Mouse (Mus musculus) left cerebral cortex, postnatal 14 days (tissue): ENCODE measurements around the gene Ascl2. TPM values are rescaled to one million over a fixed set of nuclear protein-coding genes. Genes with fewer than 3 reads are reported as not detected.

Experiments
- DNase-seq, 2 experiments: peaks; one replicate each; pipeline ENCODE4 v3.0.0; 2021 to 2022; ENCODE audit warnings: low spot score in 2 of 2, mixed read lengths in 1 of 2
- intact Hi-C: fragments of 180-260 bp; cut with DNase I; formaldehyde crosslinking; loops from one replicate; pipeline ENCODE4 v1.15.1; 2025
- total RNA-seq, 2 experiments: library from RNA; stranded (reverse); gene quantifications; 2 replicates each; pipeline ENCODE4 v1.2.3; 2021

Gene Ascl2
- total RNA-seq, 2 experiments from 2014 or later = not detected

GRCm38 (mm10) chr7:142932469-142932868, 36.6 kb downstream of the Ascl2 start:
- intact Hi-C loops = no loop called here
- DNase-seq = no peak

GRCm38 (mm10) chr7:142931028-142931427, 38.0 kb downstream of the Ascl2 start, which contains the start of gene Th:
Th (minus strand) TSS chr7:142931128.
- DNase-seq = no peak
- intact Hi-C loops = no loop called here

- no peak for DNase-seq
- intact Hi-C loops = no loop called here
Observed at GRCm38 (mm10) chr7:142929516-142929915, 39.5 kb downstream of the Ascl2 start.

- DNase-seq = no peak
- intact Hi-C loops = no loop called here
Observed at GRCm38 (mm10) chr7:142927293-142927692, 41.8 kb downstream of the Ascl2 start.

- peak; percentile 85 for DNase-seq
- intact Hi-C loops = loop anchor here (1.0 kb wide), 1 partner anchor 25 kb away; no protein-coding TSS in a partner anchor
Observed at GRCm38 (mm10) chr7:142918641-142919628, 50.1 kb downstream of the Ascl2 start.

GRCm38 (mm10) chr7:142917659-142918058, 51.4 kb downstream of the Ascl2 start:
- DNase-seq = no peak
- intact Hi-C loops = loop anchor here (1.0 kb wide), 1 partner anchor 23 kb away; no protein-coding TSS in a partner anchor

Other genes starting within 250 kb of the Ascl2 start
- gene Ins2, start 225.9 kb downstream of the Ascl2 start, total RNA-seq = not detected
- gene Th, start 38.1 kb downstream of the Ascl2 start, total RNA-seq = 1 to 10 TPM in 1 of 2 experiments, under 1 TPM in 1; 0.62 to 2.1 TPM
- under 1 TPM in 1 of 2 experiments, not detected in 1; 0.30 TPM for gene Tspan32, start 35.8 kb upstream of the Ascl2 start, total RNA-seq
- gene Cd81, start 83.5 kb upstream of the Ascl2 start, total RNA-seq = 100 to 1,000 TPM; 367 to 400 TPM
- gene Tssc4, start 100.0 kb upstream of the Ascl2 start, total RNA-seq = 10 to 100 TPM; 41.1 to 50.0 TPM
- gene Trpm5, start 125.4 kb upstream of the Ascl2 start, total RNA-seq = under 1 TPM in 1 of 2 experiments, not detected in 1; 0.19 TPM
- gene Kcnq1, start 137.1 kb upstream of the Ascl2 start, total RNA-seq = 1 to 10 TPM in 1 of 2 experiments, under 1 TPM in 1; 0.91 to 1.7 TPM